Mouse (Mus musculus): ENCODE data around the gene Large1.
"Not testable (repeated sequence)": the region's sequence is repeated elsewhere in the genome, so short reads cannot be mapped to it uniquely, and the experiment has no call there.

Gene Large1

GRCm38 (mm10) chr8:73160945-73161344, 192.4 kb downstream of the Large1 start:
- no peak for DNase-seq

GRCm38 (mm10) chr8:73147236-73147635, 206.1 kb downstream of the Large1 start:
- no peak for DNase-seq

- no peak for DNase-seq
These were observed 210.5 kb downstream of the Large1 start for GRCm38 (mm10) chr8:73142660-73143395.

- DNase-seq, result no peak
These were observed 217.9 kb downstream of the Large1 start for GRCm38 (mm10) chr8:73135397-73135796.

- DNase-seq, result no peak
These were observed 221.3 kb downstream of the Large1 start for GRCm38 (mm10) chr8:73132080-73132479.

GRCm38 (mm10) chr8:73123864-73124499, 229.4 kb downstream of the Large1 start:
- DNase-seq, result no peak

GRCm38 (mm10) chr8:73112332-73112895, 240.9 kb downstream of the Large1 start:
- DNase-seq, result no peak

GRCm38 (mm10) chr8:73104089-73104488, 249.3 kb downstream of the Large1 start:
- DNase-seq, result no peak

- DNase-seq, result no peak
These were observed 252.3 kb downstream of the Large1 start for GRCm38 (mm10) chr8:73101069-73101468.

- not testable (repeated sequence) for DNase-seq
These were observed 252.7 kb downstream of the Large1 start for GRCm38 (mm10) chr8:73100607-73101006.

GRCm38 (mm10) chr8:73099542-73099941, 253.8 kb downstream of the Large1 start:
- DNase-seq, result no peak

- no peak for DNase-seq
These were observed 256.4 kb downstream of the Large1 start for GRCm38 (mm10) chr8:73096952-73097351.

- not testable (repeated sequence) for DNase-seq
These were observed 275.6 kb downstream of the Large1 start for GRCm38 (mm10) chr8:73077746-73078145.

- DNase-seq, result no peak
These were observed 291.9 kb downstream of the Large1 start for GRCm38 (mm10) chr8:73061410-73061809.

GRCm38 (mm10) chr8:73054726-73055125, 298.6 kb downstream of the Large1 start:
- DNase-seq, result no peak

GRCm38 (mm10) chr8:73053878-73054277, 299.5 kb downstream of the Large1 start:
- DNase-seq, result no peak

- DNase-seq, result no peak
These were observed 300.9 kb downstream of the Large1 start for GRCm38 (mm10) chr8:73052414-73052813.

- DNase-seq, result no peak
These were observed 305.2 kb downstream of the Large1 start for GRCm38 (mm10) chr8:73048136-73048535.

- no peak for DNase-seq
These were observed 323.6 kb downstream of the Large1 start for GRCm38 (mm10) chr8:73029787-73030186.

- DNase-seq, result no peak
These were observed 335.1 kb downstream of the Large1 start for GRCm38 (mm10) chr8:73018241-73018640.

GRCm38 (mm10) chr8:73017601-73018000, 335.7 kb downstream of the Large1 start:
- no peak for DNase-seq

GRCm38 (mm10) chr8:73016303-73016702, 337.0 kb downstream of the Large1 start:
- no peak for DNase-seq

- DNase-seq, result peak; percentile 14
These were observed 345.9 kb downstream of the Large1 start for GRCm38 (mm10) chr8:73007489-73007888.

GRCm38 (mm10) chr8:73003858-73004257, 349.5 kb downstream of the Large1 start:
- DNase-seq, result no peak
